Mouse (Mus musculus): ENCODE measurements at regions not wholly inside any gene's neighbourhood (a gene's known extent, or its start where the extent isn't known, plus 50 kb on each side); places are given as distances from the start of the nearest gene placed in this dataset.

GRCm38 (mm10) chr2:171661896-171662511, 381.3 kb downstream of the Cbln4 start:
- no peak for TF ChIP-seq POLR2A (IDR thresholded peaks at IDR 0.05; ENCODE audit: low read depth, low read length)
- no peak for TF ChIP-seq ZNF384 (IDR thresholded peaks at IDR 0.05; ENCODE audit: low read depth, low read length)
- no peak for TF ChIP-seq CTCF (conservative IDR thresholded peaks at IDR 0.05 in 1 of 2, IDR thresholded peaks at IDR 0.05 in 1 of 2; ENCODE audit: low read depth in 2 of 2, low read length in 2 of 2)
- no peak for TF ChIP-seq ELF1 (IDR thresholded peaks at IDR 0.05; ENCODE audit: low read depth, low read length)
- no peak for TF ChIP-seq SMC3 (IDR thresholded peaks at IDR 0.05; ENCODE audit: low read depth, low read length)
- no peak for TF ChIP-seq CHD2 (IDR thresholded peaks at IDR 0.05; ENCODE audit: low read length)
- no peak for TF ChIP-seq ZC3H11A (IDR thresholded peaks at IDR 0.05; ENCODE audit: low read depth, low read length)
- TF ChIP-seq MXI1 (IDR thresholded peaks at IDR 0.05; ENCODE audit: low read depth, low read length) = no peak
- no peak for TF ChIP-seq E2F4 (IDR thresholded peaks at IDR 0.05; ENCODE audit: insufficient replicate concordance, low read depth, low read length)
- no peak for TF ChIP-seq TCF12 (IDR thresholded peaks at IDR 0.05; ENCODE audit: low read depth, low read length)
- TF ChIP-seq MAX (IDR thresholded peaks at IDR 0.05; ENCODE audit: low read length) = no peak
- TF ChIP-seq BHLHE40 (IDR thresholded peaks at IDR 0.05; ENCODE audit: low read depth, low read length) = no peak
- no peak for TF ChIP-seq EP300 (IDR thresholded peaks at IDR 0.05; ENCODE audit: low read length)
- no peak for TF ChIP-seq TBP (conservative IDR thresholded peaks at IDR 0.05; ENCODE audit: low read depth, low read length)

Data from CH12.LX (cell line).